Mouse (Mus musculus) liver, adult 2 months (tissue): ENCODE results near the gene Arl2.

Experiments
- CTCF ChIP-seq: fragments of 200-500 bp; IDR thresholded peaks from 2 replicates; pipeline ENCODE4 v1.5.1; 2011; ENCODE audit warnings: low read depth, low read length, control low read depth
- POLR2A ChIP-seq: fragments of 200-500 bp; IDR thresholded peaks from 2 replicates; pipeline ENCODE4 v1.6.1; 2011; ENCODE audit warnings: low read length, control low read depth; ENCODE audit not compliant: insufficient read depth; ENCODE audit errors: extremely low read depth

DNA sequence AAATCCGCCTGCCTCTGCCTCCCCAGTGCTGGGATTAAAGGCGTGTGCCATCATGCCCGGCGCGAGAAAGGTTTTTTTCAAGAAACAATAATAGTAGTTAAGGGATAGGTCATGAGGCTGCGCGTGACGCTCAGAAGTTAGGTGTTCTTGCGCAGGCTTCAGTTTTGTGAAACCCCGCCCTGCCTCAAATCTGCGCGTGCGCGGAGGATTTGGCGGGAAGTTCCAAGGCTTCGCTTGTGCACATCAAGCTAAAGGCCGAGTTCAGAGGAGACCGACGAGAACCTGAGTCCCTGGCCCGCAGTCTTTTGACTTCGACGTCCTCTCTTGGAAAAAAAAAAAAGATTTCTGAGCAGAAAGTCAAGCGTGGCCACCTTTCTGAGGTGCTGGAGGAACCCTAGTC lies 42.8 kb upstream of the Arl2 start, which contains the start of gene Majin:
- no peak for TF ChIP-seq CTCF
- TF ChIP-seq POLR2A, result no peak
